Comparison of ENCODE assay signal across 11 mouse cellular contexts in genomic region chr11:43213134-43213533, GRCm38 (mm10).
DNase-seq lines count a peak whose midpoint lies in the region; ATAC-seq lines count a peak whose summit lies in the region.
"Had no signal": no experiment of that assay in that cellular context is flagged by ENCODE, and none has a peak within 500 bp of the region (broad histone marks: within the 10 kb centered on the region; RNA-seq: fewer than 3 reads in every experiment).

No protein-coding gene starts in this region.

- ATAC-seq in kidney, embryonic 14.5 days (ENCODE audit: low FRiP score, low TSS enrichment) = peak; percentile 46; the same call in 1 of the 2 replicates
- peak; percentile 79 for ATAC-seq in granulocyte monocyte progenitor cell, adult 5-6 weeks (replicated peaks; ENCODE audit: poor library complexity, severe bottlenecking)
- no peak for ATAC-seq in activated CD4-positive, CD25-positive, alpha-beta regulatory T cell, adult 4 months

- no peaks in the 10 kb centered on the region for H3K9me3 ChIP-seq in kidney, embryonic 14.5 days (ENCODE audit: control insufficient read depth, low read length)

- H3K4me3 ChIP-seq in kidney, embryonic 14.5 days (ENCODE audit: low read length) = no peak overlapping the region

- no peaks in the 10 kb centered on the region for H3K36me3 ChIP-seq in kidney, embryonic 14.5 days (ENCODE audit: control insufficient read depth, insufficient read depth, low read length)

- H3K27ac ChIP-seq in kidney, embryonic 14.5 days (ENCODE audit: low read depth, low read length) = no peak overlapping the region
- H3K27ac ChIP-seq: macrophage had no signal

- no peak overlapping the region for H3K4me2 ChIP-seq in kidney, embryonic 14.5 days (replicated peaks; ENCODE audit: low read depth, low read length)

- WGBS in kidney, embryonic 14.5 days = 27% methylated on average over 1 of the region's 1 CpGs

- H3K9ac ChIP-seq in kidney, embryonic 14.5 days (ENCODE audit: low read depth, low read length) = no peak overlapping the region

- intact Hi-C loops in left cerebral cortex, postnatal 14 days (cut with DNase I) = no loop called here

- DNase-seq in kidney, adult 18-20 months = no peak
- DNase-seq in 416B (ENCODE audit: low read depth) = peak; percentile 32
- DNase-seq in B cell, adult 2 months = peak; percentile 2 to 3
- no peak for DNase-seq in left cerebral cortex, postnatal 14 days (ENCODE audit: low spot score in 2 of 2)
- DNase-seq in natural killer cell, adult 2 months (ENCODE audit: low spot score in 2 of 2) = no peak
- DNase-seq: cerebellum, postnatal 14 days; layer of hippocampus, postnatal 36 days had no signal

- H3K4me1 ChIP-seq in kidney, embryonic 14.5 days (ENCODE audit: control insufficient read depth, insufficient read depth, low read length) = no peaks in the 10 kb centered on the region

- no peaks in the 10 kb centered on the region for H3K27me3 ChIP-seq in kidney, embryonic 14.5 days (ENCODE audit: control insufficient read depth, insufficient read depth, low read length)

Comparison
In these comparisons a context has a peak if more than half of its experiments do, and no peak if none do; other contexts are left out.
1. DNase-seq: peak in 416B (single experiment) and B cell, adult 2 months (2 of 2); none in kidney, adult 18-20 months (single experiment), left cerebral cortex, postnatal 14 days (0 of 2) and natural killer cell, adult 2 months (0 of 2).